Mouse (Mus musculus): ENCODE data around the gene Prr12.

- TF ChIP-seq POLR2A (IDR thresholded peaks at IDR 0.05; ENCODE audit: insufficient read depth, low read depth, low read length) (no peak), CTCF (IDR thresholded peaks at IDR 0.05; ENCODE audit: insufficient read depth, low read depth, low read length) (no peak)
Measured at GRCm38 (mm10) chr7:45075405-45075804, 22.7 kb upstream of the Prr12 start.
